Mouse (Mus musculus) gastrocnemius, postnatal 25 days (tissue): ENCODE measurements at regions not wholly inside any gene's neighbourhood (a gene's known extent, or its start where the extent isn't known, plus 50 kb on each side); places are given as distances from the start of the nearest gene placed in this dataset.

ENCODE experiments used
- DNase-seq: peaks from one replicate; pipeline ENCODE4 v3.0.0; 2022
- microRNA-seq, 2 experiments: library from miRNA; unstranded; fragments of <30 nt; microRNA quantifications; one replicate each; pipeline ENCODE4 v1.2.0; 2021; ENCODE audit warnings: borderline replicate concordance in 2 of 2

- DNase-seq, result no peak
Observed at GRCm38 (mm10) chr8:36041222-36041864, 275.8 kb downstream of the Gm19410 start.

GRCm38 (mm10) chr8:36042594-36042993 is 277.0 kb downstream of the Gm19410 start:
- no peak for DNase-seq

Small RNA genes lying in the stretch of these regions (microRNA-seq; reads per million reads assigned to microRNA genes)
- 0 reads per million in 2 experiments for gene Gm22030
